Mouse (Mus musculus): ENCODE results near the gene Cldn15. TPM values are rescaled to one million over a fixed set of nuclear protein-coding genes. Genes with fewer than 3 reads are reported as not detected.

Gene Cldn15
- 5.1 TPM for polyA plus RNA-seq (2012; fragmentation: generic; extraction: Trizol)
- long read RNA-seq, experiment 1, transcript Cldn15-201 (5 exons, 1,850 nt): major isoform, 5 of 9 reads
- long read RNA-seq, experiment 1, partial matches to known transcripts: 0 of 9 reads
- long read RNA-seq, experiment 1, other reads (novel, unspliced or antisense): 4 of 9 reads
- long read RNA-seq, experiment 2, transcript Cldn15-201 (5 exons, 1,850 nt): major isoform, 19 of 21 reads
- long read RNA-seq, experiment 2, partial matches to known transcripts: 0 of 21 reads
- long read RNA-seq, experiment 2, other reads (novel, unspliced or antisense): 2 of 21 reads

DNA sequence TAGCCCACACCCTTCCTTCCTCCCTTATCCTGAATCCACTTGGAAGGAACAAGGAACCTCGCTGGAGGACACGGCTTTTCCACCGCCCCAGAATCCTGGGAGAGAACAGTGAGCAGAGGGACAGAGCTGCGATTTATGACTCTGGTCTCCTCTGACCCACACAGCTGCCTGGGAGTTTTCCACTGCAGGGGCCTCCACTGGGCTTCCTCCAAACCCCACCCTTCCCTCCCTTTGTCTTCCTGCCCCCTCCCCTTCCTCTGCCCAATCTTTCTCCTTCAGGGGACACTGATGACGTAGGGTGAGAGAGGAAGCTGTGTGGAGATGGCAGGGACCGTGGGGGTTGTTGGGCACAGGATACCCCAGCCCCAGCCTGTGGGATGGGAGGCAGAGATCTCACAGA lies at the start of gene Cldn15:
Gene Cldn15 (plus strand): TSS at position 286 of the 400 bp plus-strand sequence.
- Histone ChIP-seq H3K27me3 (ENCODE audit: control insufficient read depth, insufficient read depth, insufficient read length) (no peaks in the 10 kb centered on the region), H3ac (ENCODE audit: control insufficient read depth, insufficient read length, low read depth) (no peak within 1 kb of the TSS), H3K4me3 (ENCODE audit: insufficient read depth, poor library complexity, severe bottlenecking) (no peak within 1 kb of the TSS), H3K36me3 (ENCODE audit: control insufficient read depth, insufficient read depth) (peaks cover 38% of the 10 kb centered on the region), H3K79me2 (ENCODE audit: control insufficient read depth, insufficient read depth) (peaks cover 31% of the 10 kb centered on the region), H3K79me3 (ENCODE audit: low read depth) (peaks cover 6% of the 10 kb centered on the region)
- no peak for TF ChIP-seq CTCF (IDR thresholded peaks at IDR 0.05; ENCODE audit: control insufficient read depth, insufficient read depth, insufficient read length)
- no peak for TF ChIP-seq USF1 (IDR thresholded peaks at IDR 0.05; ENCODE audit: low read depth)
- no peak for TF ChIP-seq MYOD1 (IDR thresholded peaks at IDR 0.05; ENCODE audit: control insufficient read depth, insufficient read length, low read depth)
- no peak for TF ChIP-seq CEBPB (IDR thresholded peaks at IDR 0.05; ENCODE audit: low read depth)
- no peak for TF ChIP-seq MYOG (IDR thresholded peaks at IDR 0.05; ENCODE audit: control insufficient read depth, extremely low read depth, insufficient read length)
- TF ChIP-seq MAX (IDR thresholded peaks at IDR 0.05): no peak
- TF ChIP-seq FOSL1 (IDR thresholded peaks at IDR 0.05; ENCODE audit: insufficient read depth, low read length, poor library complexity, severe bottlenecking): no peak

DNA sequence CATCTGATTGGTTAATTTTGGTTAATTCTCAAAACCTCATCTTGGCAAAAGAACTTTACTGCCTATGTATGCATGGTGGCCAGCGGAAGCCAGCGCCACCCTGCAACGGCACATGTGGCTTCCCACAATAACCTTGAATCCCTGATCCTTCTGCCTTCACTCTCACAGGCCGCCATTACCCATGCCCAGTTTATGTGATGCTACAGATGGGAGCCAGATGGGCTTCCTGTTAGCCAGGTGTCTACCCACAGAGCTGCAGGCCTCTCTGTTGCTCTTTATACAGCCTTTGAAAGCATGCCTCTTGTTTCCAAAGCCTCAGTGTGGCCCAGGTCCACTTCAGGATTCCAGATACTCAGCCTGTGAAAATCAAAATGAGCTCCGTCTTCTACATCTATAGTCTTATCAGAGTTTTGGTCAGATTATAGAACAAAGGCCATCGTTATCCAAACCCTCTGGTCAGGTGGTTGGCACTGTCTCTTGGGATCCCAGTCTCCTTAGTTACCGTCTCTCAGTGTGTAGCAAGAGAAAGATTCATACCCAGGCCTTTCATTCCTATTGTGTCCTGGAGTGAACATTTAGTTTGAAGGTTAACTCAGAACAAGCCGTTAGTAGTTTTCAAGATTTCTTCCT lies 48.7 kb upstream of the Cldn15 start:
- Histone ChIP-seq H3K79me3 (ENCODE audit: low read depth) (no peaks in the 10 kb centered on the region), H3K4me3 (ENCODE audit: insufficient read depth, poor library complexity, severe bottlenecking) (no peak overlapping the region), H3K27me3 (ENCODE audit: control insufficient read depth, insufficient read depth, insufficient read length) (no peaks in the 10 kb centered on the region), H3K79me2 (ENCODE audit: control insufficient read depth, insufficient read depth) (peaks cover 8% of the 10 kb centered on the region), H3ac (ENCODE audit: control insufficient read depth, insufficient read length, low read depth) (no peak overlapping the region), H3K36me3 (ENCODE audit: control insufficient read depth, insufficient read depth) (no peaks in the 10 kb centered on the region)
- no peak for TF ChIP-seq CEBPB (IDR thresholded peaks at IDR 0.05; ENCODE audit: low read depth)
- no peak for TF ChIP-seq CTCF (IDR thresholded peaks at IDR 0.05; ENCODE audit: control insufficient read depth, insufficient read depth, insufficient read length)
- no peak for TF ChIP-seq MYOD1 (IDR thresholded peaks at IDR 0.05; ENCODE audit: control insufficient read depth, insufficient read length, low read depth)
- TF ChIP-seq FOSL1 (IDR thresholded peaks at IDR 0.05; ENCODE audit: insufficient read depth, low read length, poor library complexity, severe bottlenecking): no peak
- no peak for TF ChIP-seq USF1 (IDR thresholded peaks at IDR 0.05; ENCODE audit: low read depth)
- no peak for TF ChIP-seq MAX (IDR thresholded peaks at IDR 0.05)
- no peak for TF ChIP-seq MYOG (IDR thresholded peaks at IDR 0.05; ENCODE audit: control insufficient read depth, extremely low read depth, insufficient read length)

DNA sequence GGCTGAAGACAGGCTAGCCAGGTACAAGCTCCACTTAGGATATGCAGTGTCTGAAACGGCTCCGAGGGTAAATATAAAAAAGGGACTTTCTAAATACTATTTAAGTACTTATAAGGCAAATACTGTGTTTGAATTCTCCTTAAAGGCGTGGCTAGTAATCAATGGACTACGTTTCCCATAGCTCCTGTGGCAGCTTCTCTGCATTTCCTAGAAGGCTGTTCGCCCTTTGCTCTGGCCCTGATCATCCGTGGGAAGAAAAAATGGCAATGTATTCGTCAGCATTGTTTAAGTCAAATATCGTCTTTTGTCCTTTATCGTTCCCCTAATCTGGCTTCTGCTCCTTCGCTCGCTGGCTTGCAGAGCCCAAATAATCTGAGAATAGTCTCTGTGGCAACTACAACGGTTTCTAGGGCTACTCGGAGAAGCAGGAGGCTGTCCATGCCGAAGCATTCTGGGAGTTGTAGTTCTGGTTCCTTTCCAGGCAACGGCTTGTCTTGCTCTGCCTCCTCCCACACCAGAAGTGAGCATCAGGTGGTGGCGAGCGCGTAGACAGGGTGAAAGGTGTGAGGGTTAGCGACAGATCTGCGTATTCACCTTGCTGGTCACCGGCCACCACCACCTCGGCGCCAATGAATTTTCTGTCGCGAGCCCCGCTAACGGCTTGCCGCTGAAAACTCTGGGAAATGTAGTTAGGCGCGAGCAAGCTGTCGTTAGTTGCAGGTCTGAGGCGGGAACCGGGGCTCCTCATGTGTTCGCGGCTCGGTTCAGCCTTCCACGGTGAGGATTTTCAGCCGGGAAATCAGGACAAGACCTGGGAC lies 47.6 kb upstream of the Cldn15 start:
- peak overlapping the region; percentile 52 for H3K4me3 ChIP-seq (ENCODE audit: insufficient read depth, poor library complexity, severe bottlenecking)
- no peaks in the 10 kb centered on the region for H3K79me3 ChIP-seq (ENCODE audit: low read depth)
- peak overlapping the region; percentile 76 for H3ac ChIP-seq (ENCODE audit: control insufficient read depth, insufficient read length, low read depth)
- no peaks in the 10 kb centered on the region for H3K27me3 ChIP-seq (ENCODE audit: control insufficient read depth, insufficient read depth, insufficient read length)
- no peaks in the 10 kb centered on the region for H3K36me3 ChIP-seq (ENCODE audit: control insufficient read depth, insufficient read depth)
- peaks cover 8% of the 10 kb centered on the region for H3K79me2 ChIP-seq (ENCODE audit: control insufficient read depth, insufficient read depth)
- TF ChIP-seq MAX (IDR thresholded peaks at IDR 0.05): peak; percentile 76
- peak; percentile 50 for TF ChIP-seq USF1 (IDR thresholded peaks at IDR 0.05; ENCODE audit: low read depth)
- no peak for TF ChIP-seq MYOD1 (IDR thresholded peaks at IDR 0.05; ENCODE audit: control insufficient read depth, insufficient read length, low read depth)

DNA sequence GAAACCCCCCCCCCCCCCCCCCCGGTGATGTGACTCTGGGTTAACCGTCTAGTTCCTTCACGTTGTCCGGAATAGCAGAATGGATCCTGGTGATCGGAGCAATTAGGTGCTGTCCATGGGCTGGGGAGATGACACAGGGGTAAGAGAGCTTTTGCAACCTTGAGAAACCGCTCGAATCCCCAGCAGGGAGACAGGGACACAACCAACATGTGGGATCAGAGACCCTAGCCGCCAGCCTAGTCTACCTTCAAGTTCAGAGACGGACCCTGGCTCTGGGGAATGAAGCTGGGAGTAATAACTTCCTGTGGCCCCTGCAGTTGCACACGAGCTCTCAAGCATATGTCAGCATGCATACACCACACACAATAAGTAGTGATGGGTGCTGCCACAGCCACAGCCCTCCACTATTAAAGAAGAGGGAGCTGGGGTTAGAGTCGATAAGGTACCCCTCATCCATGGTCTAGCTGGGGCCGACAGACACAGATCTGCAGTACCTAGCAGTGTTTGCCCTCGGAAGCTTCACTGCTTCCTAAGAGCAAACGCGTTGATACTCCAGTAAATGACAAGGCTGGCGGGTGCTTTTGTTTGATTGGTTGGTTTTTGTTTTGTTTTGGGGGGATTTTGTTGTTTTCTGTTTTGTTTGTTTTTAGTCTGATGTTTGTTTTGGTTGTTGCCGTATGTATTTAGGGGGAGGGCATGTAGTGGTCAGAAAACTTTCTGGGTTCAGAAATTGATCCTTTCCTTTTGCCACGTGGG lies 46.7 kb upstream of the Cldn15 start:
- no peaks in the 10 kb centered on the region for H3K27me3 ChIP-seq (ENCODE audit: control insufficient read depth, insufficient read depth, insufficient read length)
- peaks cover 8% of the 10 kb centered on the region for H3K79me2 ChIP-seq (ENCODE audit: control insufficient read depth, insufficient read depth)
- H3K36me3 ChIP-seq (ENCODE audit: control insufficient read depth, insufficient read depth): no peaks in the 10 kb centered on the region
- peak overlapping the region; percentile 52 for H3K4me3 ChIP-seq (ENCODE audit: insufficient read depth, poor library complexity, severe bottlenecking)
- TF ChIP-seq CEBPB (IDR thresholded peaks at IDR 0.05; ENCODE audit: low read depth) (no peak), FOSL1 (IDR thresholded peaks at IDR 0.05; ENCODE audit: insufficient read depth, low read length, poor library complexity, severe bottlenecking) (no peak), USF1 (IDR thresholded peaks at IDR 0.05; ENCODE audit: low read depth) (no peak), MYOD1 (IDR thresholded peaks at IDR 0.05; ENCODE audit: control insufficient read depth, insufficient read length, low read depth) (no peak), CTCF (IDR thresholded peaks at IDR 0.05; ENCODE audit: control insufficient read depth, insufficient read depth, insufficient read length) (no peak), MAX (IDR thresholded peaks at IDR 0.05) (no peak), MYOG (IDR thresholded peaks at IDR 0.05; ENCODE audit: control insufficient read depth, extremely low read depth, insufficient read length) (no peak)
- H3K79me3 ChIP-seq (ENCODE audit: low read depth): no peaks in the 10 kb centered on the region
- H3ac ChIP-seq (ENCODE audit: control insufficient read depth, insufficient read length, low read depth): peak overlapping the region; percentile 76

DNA sequence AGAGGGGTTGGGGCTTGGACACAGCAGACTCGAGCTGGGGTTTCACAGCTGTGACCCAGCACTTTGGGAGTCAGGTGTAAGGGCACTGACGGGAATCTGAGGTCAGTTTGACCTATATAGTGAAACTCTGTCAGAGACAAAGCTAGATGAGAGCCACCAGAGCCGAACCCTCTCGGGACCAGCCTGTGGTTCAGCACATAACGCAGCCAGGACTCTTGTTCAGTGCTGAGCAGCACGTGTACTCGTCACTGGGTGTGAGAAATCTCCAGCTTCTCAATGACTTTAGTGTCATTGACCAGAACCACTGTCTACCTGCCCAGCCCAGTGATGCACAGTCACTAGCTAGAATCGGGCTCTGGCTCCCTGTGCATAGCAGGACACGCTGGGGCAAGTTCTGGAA lies 43.6 kb upstream of the Cldn15 start:
- Histone ChIP-seq H3ac (ENCODE audit: control insufficient read depth, insufficient read length, low read depth) (no peak overlapping the region), H3K4me3 (ENCODE audit: insufficient read depth, poor library complexity, severe bottlenecking) (no peak overlapping the region), H3K79me2 (ENCODE audit: control insufficient read depth, insufficient read depth) (peaks cover 8% of the 10 kb centered on the region), H3K27me3 (ENCODE audit: control insufficient read depth, insufficient read depth, insufficient read length) (no peaks in the 10 kb centered on the region), H3K36me3 (ENCODE audit: control insufficient read depth, insufficient read depth) (peaks cover 11% of the 10 kb centered on the region), H3K79me3 (ENCODE audit: low read depth) (no peaks in the 10 kb centered on the region)
- no peak for TF ChIP-seq FOSL1 (IDR thresholded peaks at IDR 0.05; ENCODE audit: insufficient read depth, low read length, poor library complexity, severe bottlenecking)
- TF ChIP-seq MYOD1 (IDR thresholded peaks at IDR 0.05; ENCODE audit: control insufficient read depth, insufficient read length, low read depth): no peak
- no peak for TF ChIP-seq USF1 (IDR thresholded peaks at IDR 0.05; ENCODE audit: low read depth)
- no peak for TF ChIP-seq MYOG (IDR thresholded peaks at IDR 0.05; ENCODE audit: control insufficient read depth, extremely low read depth, insufficient read length)
- TF ChIP-seq CTCF (IDR thresholded peaks at IDR 0.05; ENCODE audit: control insufficient read depth, insufficient read depth, insufficient read length): no peak
- TF ChIP-seq CEBPB (IDR thresholded peaks at IDR 0.05; ENCODE audit: low read depth): no peak
- no peak for TF ChIP-seq MAX (IDR thresholded peaks at IDR 0.05)

Measured in C2C12 (cell line).